Mouse (Mus musculus) embryo, embryonic 11 days (tissue): ENCODE data around the gene Commd6.

Experiments
- DNase-seq: peaks from one replicate; pipeline ENCODE4 v3.0.0-alpha.2; 2015

The Commd6 gene

GRCm38 (mm10) chr14:101640153-101640843 is at the start of gene Commd6:
Gene Commd6, minus strand, starts transcription at chr14:101640686.
- DNase-seq: peak; percentile 94

GRCm38 (mm10) chr14:101688406-101688805 is 47.9 kb upstream of the Commd6 start:
- no peak for DNase-seq

GRCm38 (mm10) chr14:101687696-101688095 is 47.2 kb upstream of the Commd6 start:
- no peak for DNase-seq

- no peak for DNase-seq
Measured at GRCm38 (mm10) chr14:101672226-101672625, 31.7 kb upstream of the Commd6 start.

- no peak for DNase-seq
Measured at GRCm38 (mm10) chr14:101668626-101669025, 28.1 kb upstream of the Commd6 start.

GRCm38 (mm10) chr14:101666536-101666935 is 26.1 kb upstream of the Commd6 start:
- DNase-seq: no peak

GRCm38 (mm10) chr14:101666056-101666455 is 25.6 kb upstream of the Commd6 start:
- no peak for DNase-seq

- DNase-seq: no peak
Measured at GRCm38 (mm10) chr14:101664274-101664673, 23.8 kb upstream of the Commd6 start.

GRCm38 (mm10) chr14:101661654-101662412 is 21.3 kb upstream of the Commd6 start:
- DNase-seq: no peak

GRCm38 (mm10) chr14:101656307-101656706 is 15.8 kb upstream of the Commd6 start:
- no peak for DNase-seq

GRCm38 (mm10) chr14:101654526-101654909 is 14.0 kb upstream of the Commd6 start:
- peak; percentile 32 for DNase-seq

GRCm38 (mm10) chr14:101653581-101654525 is 13.4 kb upstream of the Commd6 start, which contains the start of gene Uchl3:
Gene Uchl3, plus strand, starts transcription at chr14:101653967.
- peak; percentile 96 for DNase-seq

- no peak for DNase-seq
Measured at GRCm38 (mm10) chr14:101652571-101652970, 12.1 kb upstream of the Commd6 start.

GRCm38 (mm10) chr14:101650551-101650950 is 10.1 kb upstream of the Commd6 start:
- DNase-seq: no peak

GRCm38 (mm10) chr14:101644948-101645347 is 4.5 kb upstream of the Commd6 start:
- no peak for DNase-seq

GRCm38 (mm10) chr14:101637381-101637780 is 3.1 kb downstream of the Commd6 start:
- no peak for DNase-seq

- DNase-seq: no peak
Measured at GRCm38 (mm10) chr14:101635765-101636164, 4.7 kb downstream of the Commd6 start.

GRCm38 (mm10) chr14:101630548-101630947 is 9.9 kb downstream of the Commd6 start:
- DNase-seq: no peak

- no peak for DNase-seq
Measured at GRCm38 (mm10) chr14:101617680-101618079, 22.8 kb downstream of the Commd6 start.

- no peak for DNase-seq
Measured at GRCm38 (mm10) chr14:101616178-101616577, 24.3 kb downstream of the Commd6 start.

GRCm38 (mm10) chr14:101613206-101613605 is 27.3 kb downstream of the Commd6 start:
- no peak for DNase-seq

- no peak for DNase-seq
Measured at GRCm38 (mm10) chr14:101610701-101611100, 29.8 kb downstream of the Commd6 start.
